Mouse (Mus musculus) liver, embryonic 13.5 days (tissue): ENCODE data around the gene Rnf126. TPM values are rescaled to one million over a fixed set of nuclear protein-coding genes. Genes with fewer than 3 reads are reported as not detected.

Experiments used
- ATAC-seq: fragments of 200-750 bp; cut with Nextera tagmentation; 2 replicates; pipeline ENCODE4 v1.8.0; 2017; ENCODE audit warnings: low read depth, mild to moderate bottlenecking, moderate number of reproducible peaks, moderate library complexity
- DNase-seq: peaks from one replicate; pipeline ENCODE4 v3.0.0; 2022
- H3K27ac ChIP-seq: fragments of 300-500 bp; sonication (generic); 2 replicates; pipeline ENCODE4 v1.5.1; 2015; ENCODE audit warnings: moderate library complexity, mild to moderate bottlenecking, inconsistent platforms
- H3K27me3 ChIP-seq: fragments of 300-500 bp; sonication (generic); 2 replicates; pipeline ENCODE4 v1.6.1; 2015; ENCODE audit warnings: mild to moderate bottlenecking, inconsistent platforms
- H3K36me3 ChIP-seq: fragments of 300-500 bp; sonication (generic); 2 replicates; pipeline ENCODE4 v1.6.1; 2015; ENCODE audit warnings: mild to moderate bottlenecking, inconsistent platforms
- H3K4me1 ChIP-seq: fragments of 300-500 bp; sonication (generic); replicated peaks from 2 replicates; pipeline ENCODE4 v1.6.1; 2015; ENCODE audit warnings: inconsistent platforms
- H3K4me2 ChIP-seq: fragments of 300-500 bp; sonication (generic); 2 replicates; pipeline ENCODE4 v1.6.1; 2015; ENCODE audit warnings: inconsistent platforms, mild to moderate bottlenecking, moderate library complexity
- H3K4me3 ChIP-seq: fragments of 300-500 bp; sonication (generic); replicated peaks from 2 replicates; pipeline ENCODE4 v1.5.1; 2015; ENCODE audit warnings: mild to moderate bottlenecking, inconsistent platforms
- H3K9ac ChIP-seq: fragments of 300-500 bp; sonication (generic); 2 replicates; pipeline ENCODE4 v1.6.1; 2015; ENCODE audit warnings: mild to moderate bottlenecking, inconsistent platforms
- H3K9me3 ChIP-seq: fragments of 300-500 bp; sonication (generic); replicated peaks from 2 replicates; pipeline ENCODE4 v1.6.1; 2016; ENCODE audit warnings: inconsistent platforms
- WGBS: fragments of 180-500 bp; shearing (Covaris S2); methylation state at CpG from one replicate; pipeline ENCODE4 v1.1.7; 2015; ENCODE audit not compliant: insufficient replicate concordance; 5-methylcytosine and 5-hydroxymethylcytosine counted together
- polyA plus RNA-seq: library from polyadenylated mRNA; unstranded; fragments of >200 nt; fragmentation: Nextera tagmentation; extraction: Ambion mirVana; gene quantifications from 2 replicates; pipeline ENCODE4 v1.2.1, GENCODE M21; 2015

Gene Rnf126
- polyA plus RNA-seq, 1 experiment from 2014 or later: 43.7 TPM

DNA sequence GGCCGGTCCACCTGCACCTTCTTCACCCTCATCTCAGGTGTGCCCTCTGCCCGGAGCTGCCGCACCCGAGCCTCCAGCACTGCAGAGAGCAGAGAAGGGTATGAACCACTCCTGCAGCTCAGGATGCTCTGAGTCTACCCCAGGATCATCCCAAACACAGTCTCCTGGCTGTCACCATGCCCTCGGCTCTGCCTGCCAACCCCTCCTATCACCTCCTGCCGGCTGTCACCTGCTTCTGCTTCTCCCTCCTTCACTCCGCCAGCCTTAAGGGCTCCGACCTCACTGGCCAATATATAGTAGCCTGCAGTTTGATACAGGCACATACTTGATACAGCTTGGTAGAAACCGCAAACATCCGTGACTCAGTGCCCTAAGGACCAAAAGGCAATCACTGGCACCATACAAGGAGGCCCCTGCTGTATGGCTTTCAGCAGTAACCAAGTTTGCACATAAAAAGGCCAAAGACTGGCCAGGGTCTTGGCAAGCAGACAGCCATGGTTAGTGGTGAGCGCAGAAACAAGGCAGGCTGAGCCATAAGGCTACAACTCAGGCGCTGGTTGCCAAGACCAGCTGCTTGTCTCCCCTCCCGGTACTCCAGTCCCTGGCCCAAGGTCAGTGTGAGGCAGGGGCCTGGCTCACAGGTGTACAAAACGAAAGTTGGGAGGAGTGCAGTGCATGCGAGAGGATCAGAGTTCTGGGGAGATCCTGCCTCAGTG lies 22.9 kb downstream of the Rnf126 start:
- H3K9ac ChIP-seq: no peak overlapping the region
- H3K27ac ChIP-seq: no peak overlapping the region
- DNase-seq (no peak), ATAC-seq (no peak)
- H3K4me2 ChIP-seq: no peak overlapping the region
- no peak overlapping the region for H3K4me3 ChIP-seq
- peaks cover 54% of the 10 kb centered on the region for H3K36me3 ChIP-seq
- H3K4me1 ChIP-seq: peaks cover 25% of the 10 kb centered on the region
- WGBS: 79% methylated on average over 15 of the region's 15 CpGs
- H3K9me3 ChIP-seq: no peaks in the 10 kb centered on the region
- H3K27me3 ChIP-seq: no peaks in the 10 kb centered on the region

DNA sequence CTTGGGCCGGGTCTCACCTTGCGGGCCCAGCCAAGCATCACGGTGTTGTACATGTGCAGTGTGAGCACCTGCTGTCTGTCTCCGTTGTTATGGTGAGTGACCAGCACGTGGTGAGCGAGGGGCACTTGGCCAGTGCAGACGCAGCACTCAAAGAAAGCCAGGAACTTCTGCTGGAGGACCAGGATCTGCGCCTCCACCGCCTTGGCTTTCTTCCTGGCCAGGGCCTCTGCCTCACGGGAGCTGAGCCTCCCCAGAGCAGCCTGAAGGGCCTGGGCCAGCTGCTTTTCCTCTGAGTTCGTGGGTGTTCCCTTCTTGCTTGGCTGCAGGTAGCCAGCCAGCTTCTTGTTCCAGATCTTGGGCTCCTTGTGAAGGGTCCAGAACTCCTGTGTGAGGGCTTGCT lies 23.6 kb downstream of the Rnf126 start:
- H3K27ac ChIP-seq: no peak overlapping the region
- H3K9ac ChIP-seq: no peak overlapping the region
- 85% methylated on average over 11 of the region's 11 CpGs for WGBS
- no peaks in the 10 kb centered on the region for H3K9me3 ChIP-seq
- peaks cover 60% of the 10 kb centered on the region for H3K36me3 ChIP-seq
- H3K4me1 ChIP-seq: peaks cover 22% of the 10 kb centered on the region
- no peaks in the 10 kb centered on the region for H3K27me3 ChIP-seq
- DNase-seq (no peak), ATAC-seq (no peak)
- no peak overlapping the region for H3K4me3 ChIP-seq
- no peak overlapping the region for H3K4me2 ChIP-seq

GRCm38 (mm10) chr10:79740863-79741262 lies 25.9 kb downstream of the Rnf126 start:
- ATAC-seq (no peak), DNase-seq (no peak)
- Histone ChIP-seq H3K27ac (no peak overlapping the region), H3K4me1 (peaks cover 9% of the 10 kb centered on the region), H3K9me3 (peaks cover 5% of the 10 kb centered on the region; the same call in 1 of the 2 replicates), H3K4me3 (no peak overlapping the region), H3K36me3 (peaks cover 83% of the 10 kb centered on the region), H3K27me3 (no peaks in the 10 kb centered on the region), H3K4me2 (no peak overlapping the region), H3K9ac (no peak overlapping the region)
- WGBS: 78% methylated on average over 11 of the region's 11 CpGs

DNA sequence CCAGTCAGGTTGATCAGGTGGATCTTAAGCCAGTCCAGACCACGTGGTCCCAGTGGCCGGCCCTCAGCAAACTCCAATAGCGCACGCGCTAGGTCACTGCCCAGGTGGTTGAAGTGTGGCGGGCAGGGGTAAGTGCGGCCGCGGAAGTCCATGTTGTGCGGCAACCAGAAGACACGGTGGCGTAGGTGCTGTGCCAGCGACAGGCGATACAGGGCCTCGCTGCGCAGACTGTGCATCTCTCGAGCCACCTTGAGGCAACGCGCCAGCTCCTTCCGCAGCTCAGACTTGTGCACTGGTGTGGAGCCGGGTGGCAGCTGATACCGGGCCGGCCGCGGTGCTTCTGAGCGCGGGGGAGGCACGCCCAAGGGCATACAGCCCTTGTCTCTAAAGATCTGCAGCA lies 27.5 kb downstream of the Rnf126 start:
- no peak overlapping the region for H3K4me2 ChIP-seq
- DNase-seq: no peak
- H3K4me3 ChIP-seq: no peak overlapping the region
- H3K27me3 ChIP-seq: no peaks in the 10 kb centered on the region
- peaks cover 94% of the 10 kb centered on the region for H3K36me3 ChIP-seq
- no peak overlapping the region for H3K27ac ChIP-seq
- no peak overlapping the region for H3K9ac ChIP-seq
- ATAC-seq: no peak
- H3K4me1 ChIP-seq: no peaks in the 10 kb centered on the region
- WGBS: 88% methylated on average over 28 of the region's 28 CpGs
- H3K9me3 ChIP-seq: peaks cover 13% of the 10 kb centered on the region; the same call in 1 of the 2 replicates

- Histone ChIP-seq H3K4me2 (no peak overlapping the region), H3K9ac (no peak overlapping the region), H3K9me3 (peaks cover 13% of the 10 kb centered on the region; the same call in 1 of the 2 replicates), H3K27ac (no peak overlapping the region), H3K27me3 (no peaks in the 10 kb centered on the region), H3K4me1 (no peaks in the 10 kb centered on the region), H3K36me3 (peaks cover 89% of the 10 kb centered on the region), H3K4me3 (no peak overlapping the region)
- WGBS: 83% methylated on average over 10 of the region's 10 CpGs
- ATAC-seq: 0 out of 2 replicates have a peak, but pooled peaks have one; percentile 12
- DNase-seq: no peak
These were observed 28.5 kb downstream of the Rnf126 start for GRCm38 (mm10) chr10:79738259-79738658.

DNA sequence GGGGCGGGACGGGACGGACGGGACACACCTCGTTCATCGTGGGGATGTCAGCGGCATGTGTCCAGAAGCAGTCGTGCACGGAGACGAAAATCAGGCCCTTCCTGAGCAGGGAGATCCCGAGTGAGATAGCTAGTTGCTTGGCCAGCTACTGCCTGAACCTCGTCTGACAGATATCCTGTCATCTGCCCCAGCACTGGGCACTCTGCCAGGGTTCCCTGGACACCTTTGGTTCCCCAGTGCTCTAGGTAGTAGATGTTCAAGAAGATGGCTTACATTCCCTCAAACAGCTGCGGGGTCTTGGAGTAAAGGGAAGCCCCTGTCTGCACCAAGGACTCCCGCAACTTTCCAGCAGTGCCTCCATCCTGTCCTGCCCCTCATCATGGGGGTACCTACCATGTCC lies 30.0 kb downstream of the Rnf126 start:
- ATAC-seq: no peak
- no peaks in the 10 kb centered on the region for H3K4me1 ChIP-seq
- WGBS: 89% methylated on average over 14 of the region's 14 CpGs
- no peak overlapping the region for H3K27ac ChIP-seq
- H3K9me3 ChIP-seq: peaks cover 13% of the 10 kb centered on the region; the same call in 1 of the 2 replicates
- H3K4me2 ChIP-seq: no peak overlapping the region
- H3K36me3 ChIP-seq: peaks cover 77% of the 10 kb centered on the region
- no peaks in the 10 kb centered on the region for H3K27me3 ChIP-seq
- no peak overlapping the region for H3K9ac ChIP-seq
- H3K4me3 ChIP-seq: no peak overlapping the region
- no peak for DNase-seq

GRCm38 (mm10) chr10:79735361-79735760 lies 31.4 kb downstream of the Rnf126 start:
- H3K27me3 ChIP-seq: no peaks in the 10 kb centered on the region
- no peak for DNase-seq
- 0 out of 2 replicates have a peak overlapping the region, but pooled peaks have one; percentile 10 for H3K4me2 ChIP-seq
- peaks cover 13% of the 10 kb centered on the region; the same call in 1 of the 2 replicates for H3K9me3 ChIP-seq
- H3K27ac ChIP-seq: no peak overlapping the region
- WGBS: 59% methylated on average over 51 of the region's 52 CpGs
- no peak for ATAC-seq
- H3K4me3 ChIP-seq: no peak overlapping the region; the same call in 1 of the 2 replicates
- H3K36me3 ChIP-seq: peaks cover 64% of the 10 kb centered on the region
- H3K4me1 ChIP-seq: no peaks in the 10 kb centered on the region
- H3K9ac ChIP-seq: no peak overlapping the region

DNA sequence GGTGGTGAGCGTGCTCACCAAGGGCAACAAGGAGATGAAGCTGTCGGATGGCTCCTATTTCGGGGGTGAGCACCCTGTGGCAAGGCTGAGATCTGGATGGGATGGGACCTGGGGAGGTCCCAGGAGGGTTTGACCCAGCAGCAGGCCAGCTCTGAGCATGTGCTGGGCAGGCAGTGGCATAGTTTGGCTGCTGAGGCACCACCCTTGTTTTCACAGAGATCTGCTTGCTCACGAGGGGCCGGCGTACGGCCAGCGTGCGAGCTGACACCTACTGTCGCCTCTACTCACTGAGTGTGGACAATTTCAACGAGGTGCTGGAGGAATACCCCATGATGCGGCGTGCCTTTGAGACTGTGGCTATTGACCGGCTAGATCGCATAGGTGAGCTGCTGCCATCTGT lies 32.9 kb downstream of the Rnf126 start:
- DNase-seq: no peak
- Histone ChIP-seq H3K36me3 (peaks cover 49% of the 10 kb centered on the region), H3K9ac (no peak overlapping the region), H3K4me3 (no peak overlapping the region), H3K9me3 (peaks cover 13% of the 10 kb centered on the region; the same call in 1 of the 2 replicates), H3K27me3 (peaks cover 7% of the 10 kb centered on the region), H3K4me1 (no peaks in the 10 kb centered on the region), H3K4me2 (no peak overlapping the region), H3K27ac (no peak overlapping the region)
- 87% methylated on average over 15 of the region's 15 CpGs for WGBS
- ATAC-seq: no peak

- Histone ChIP-seq H3K4me1 (no peaks in the 10 kb centered on the region), H3K4me2 (no peak overlapping the region), H3K4me3 (no peak overlapping the region), H3K9me3 (peaks cover 14% of the 10 kb centered on the region; the same call in 1 of the 2 replicates), H3K9ac (no peak overlapping the region), H3K27ac (no peak overlapping the region), H3K36me3 (peaks cover 35% of the 10 kb centered on the region), H3K27me3 (peaks cover 15% of the 10 kb centered on the region)
- ATAC-seq (no peak), DNase-seq (no peak)
- WGBS: 94% methylated on average over 1 of the region's 1 CpGs
These were observed 34.3 kb downstream of the Rnf126 start for GRCm38 (mm10) chr10:79732500-79732899.

DNA sequence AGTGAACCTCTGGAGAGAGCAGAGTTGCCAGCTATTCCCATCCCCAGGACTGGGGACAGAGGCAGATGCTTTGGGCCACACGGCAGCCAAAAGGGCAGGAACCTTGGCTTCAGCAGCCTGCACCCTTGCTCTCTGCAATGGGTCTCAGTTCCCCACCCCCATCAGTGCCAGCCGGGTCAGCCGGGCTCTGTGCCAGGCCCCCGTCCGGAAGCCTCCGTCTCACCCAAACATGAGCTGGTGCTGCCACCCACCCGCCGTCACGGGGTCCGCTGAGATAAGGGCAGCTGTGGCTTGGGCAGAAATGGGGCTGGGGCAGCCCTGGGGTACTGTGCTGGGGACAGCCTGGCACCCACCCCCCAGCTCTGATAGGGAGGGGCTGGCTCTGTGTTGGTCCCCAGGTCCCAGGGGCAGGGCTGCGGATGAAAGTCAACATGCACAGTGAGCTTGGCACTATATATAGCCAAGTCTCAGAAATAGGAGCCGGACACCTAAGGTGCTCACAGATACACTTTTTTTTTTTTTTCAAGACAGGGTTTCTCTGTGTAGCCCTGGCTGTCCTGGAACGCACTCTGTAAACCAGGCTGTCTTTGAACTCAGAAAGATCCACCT lies 37.3 kb downstream of the Rnf126 start:
- Histone ChIP-seq H3K4me3 (no peak overlapping the region), H3K27me3 (peaks cover 15% of the 10 kb centered on the region), H3K9ac (no peak overlapping the region), H3K9me3 (0 out of 2 replicates have a peak, but pooled peaks cover 2% of the 10 kb centered on the region), H3K4me1 (no peaks in the 10 kb centered on the region), H3K36me3 (peaks cover 5% of the 10 kb centered on the region), H3K4me2 (no peak overlapping the region), H3K27ac (no peak overlapping the region)
- 69% methylated on average over 13 of the region's 13 CpGs for WGBS
- no peak for ATAC-seq
- DNase-seq: no peak

GRCm38 (mm10) chr10:79728323-79729249 lies 38.2 kb downstream of the Rnf126 start:
- H3K27ac ChIP-seq: no peak overlapping the region
- no peak overlapping the region for H3K4me3 ChIP-seq
- H3K9ac ChIP-seq: no peak overlapping the region
- peaks cover 21% of the 10 kb centered on the region for H3K27me3 ChIP-seq
- no peaks in the 10 kb centered on the region for H3K4me1 ChIP-seq
- DNase-seq (no peak), ATAC-seq (no peak)
- 0 out of 2 replicates have a peak, but pooled peaks cover 2% of the 10 kb centered on the region for H3K9me3 ChIP-seq
- WGBS: 55% methylated on average over 28 of the region's 28 CpGs
- no peaks in the 10 kb centered on the region for H3K36me3 ChIP-seq
- H3K4me2 ChIP-seq: no peak overlapping the region
